Mouse (Mus musculus): Measurements from ENCODE around the gene Gsx1. TPM values are rescaled to one million over a fixed set of nuclear protein-coding genes. Genes with fewer than 3 reads are reported as not detected.
A peak's percentile ranks its signal among the peaks of the same experiment; 100 is the strongest.

Gene Gsx1
- polyA plus RNA-seq, 1 experiment: not detected

DNA sequence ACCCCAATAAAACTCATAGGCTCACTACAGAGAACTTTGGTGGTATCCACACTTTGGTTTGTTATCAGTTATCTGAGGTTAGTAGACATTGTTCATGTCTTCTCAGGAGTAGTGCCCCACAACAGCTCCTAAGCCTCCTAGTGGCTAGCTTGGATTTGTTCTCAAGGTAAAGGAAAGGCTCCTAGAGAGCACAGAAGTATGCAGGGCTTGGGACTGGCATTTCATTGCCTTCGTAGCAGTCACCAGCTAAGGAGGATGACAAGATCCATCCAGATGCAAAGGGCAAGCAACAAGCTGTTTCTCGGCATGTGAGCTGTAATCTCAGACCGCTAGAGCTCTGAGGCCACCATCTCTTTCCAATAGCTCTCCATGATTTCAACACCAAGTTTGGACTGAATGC is 14.4 kb upstream of the Gsx1 start:
- H3K36me3 ChIP-seq (ENCODE audit: control insufficient read depth, insufficient read depth): no peaks in the 10 kb centered on the region
- no peaks in the 10 kb centered on the region for H3K79me2 ChIP-seq (ENCODE audit: control insufficient read depth, insufficient read depth)
- H3K4me3 ChIP-seq: no peak overlapping the region
- H3ac ChIP-seq (ENCODE audit: control insufficient read depth, insufficient read length): no peak overlapping the region
- H3K4me2 ChIP-seq (ENCODE audit: low read depth): no peak overlapping the region
- H3K27me3 ChIP-seq (ENCODE audit: control insufficient read depth, insufficient read depth, insufficient read length): peaks cover 8% of the 10 kb centered on the region
- TF ChIP-seq MAX (IDR thresholded peaks at IDR 0.05; ENCODE audit: low read depth) (no peak), CEBPB (IDR thresholded peaks at IDR 0.05; ENCODE audit: insufficient read depth, poor library complexity, severe bottlenecking) (no peak), MYOD1 (IDR thresholded peaks at IDR 0.05; ENCODE audit: control insufficient read depth in 1 of 3, insufficient read length in 2 of 3, low read depth in 2 of 3) (no peak), POLR2AphosphoS2 (IDR thresholded peaks at IDR 0.05; ENCODE audit: insufficient read length, low read depth) (no peak), E2F4 (IDR thresholded peaks at IDR 0.05; ENCODE audit: insufficient read depth) (no peak)

- no peak for TF ChIP-seq TCF3 (IDR thresholded peaks at IDR 0.05; ENCODE audit: insufficient read length, low read depth)
- TF ChIP-seq MYOD1 (IDR thresholded peaks at IDR 0.05; ENCODE audit: control insufficient read depth in 1 of 3, insufficient read length in 2 of 3, low read depth in 2 of 3): no peak
- TF ChIP-seq CEBPB (IDR thresholded peaks at IDR 0.05; ENCODE audit: insufficient read depth, poor library complexity, severe bottlenecking): no peak
- TF ChIP-seq TCF12 (IDR thresholded peaks at IDR 0.05; ENCODE audit: insufficient read depth, poor library complexity, severe bottlenecking): no peak
- TF ChIP-seq USF1 (IDR thresholded peaks at IDR 0.05; ENCODE audit: low read depth): no peak
- no peak for TF ChIP-seq MAX (IDR thresholded peaks at IDR 0.05; ENCODE audit: low read depth)
- no peak for TF ChIP-seq SRF (IDR thresholded peaks at IDR 0.05; ENCODE audit: control insufficient read depth, insufficient read length, low read depth)
- TF ChIP-seq POLR2A (IDR thresholded peaks at IDR 0.05; ENCODE audit: insufficient read length, low read depth): no peak
- no peak for TF ChIP-seq MYOG (IDR thresholded peaks at IDR 0.05; ENCODE audit: control insufficient read depth in 1 of 3, insufficient read depth in 1 of 3, insufficient read length in 2 of 3, low read depth in 2 of 3)
- TF ChIP-seq E2F4 (IDR thresholded peaks at IDR 0.05; ENCODE audit: insufficient read depth): no peak
- no peak for TF ChIP-seq POLR2AphosphoS2 (IDR thresholded peaks at IDR 0.05; ENCODE audit: insufficient read length, low read depth)
- TF ChIP-seq REST (IDR thresholded peaks at IDR 0.05; ENCODE audit: insufficient read depth, insufficient read length): no peak
- H3K4me3 ChIP-seq: no peak overlapping the region
- H3K4me2 ChIP-seq (ENCODE audit: low read depth): no peak overlapping the region
- H3K36me3 ChIP-seq (ENCODE audit: control insufficient read depth, insufficient read depth): no peaks in the 10 kb centered on the region
- H3ac ChIP-seq (ENCODE audit: control insufficient read depth, insufficient read length): no peak overlapping the region
- no peaks in the 10 kb centered on the region for H3K79me2 ChIP-seq (ENCODE audit: control insufficient read depth, insufficient read depth)
- peaks cover 52% of the 10 kb centered on the region for H3K27me3 ChIP-seq (ENCODE audit: control insufficient read depth, insufficient read depth, insufficient read length)
These were observed 3.2 kb upstream of the Gsx1 start for GRCm38 (mm10) chr5:147185174-147185915.

DNA sequence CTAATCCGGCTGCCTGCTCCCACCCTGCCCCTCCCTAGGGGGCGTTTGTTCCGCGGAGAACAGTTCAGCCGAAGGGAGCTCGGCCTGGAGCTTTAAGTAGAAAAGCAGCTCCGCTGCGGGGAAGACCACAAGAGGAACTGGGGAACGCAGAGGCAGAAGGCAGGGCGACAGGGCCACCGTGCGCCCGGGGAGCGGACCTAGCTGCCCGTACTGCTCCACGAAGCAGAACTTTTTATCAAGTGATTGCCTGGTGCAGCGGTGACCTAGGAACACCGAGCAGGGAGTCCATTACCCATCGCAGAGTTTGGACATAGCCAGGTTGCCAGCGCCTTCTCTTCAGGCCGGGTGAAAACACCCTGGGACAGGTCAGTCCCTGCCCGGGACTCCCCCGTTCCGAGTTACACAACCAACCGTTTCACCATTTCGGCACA is 2.5 kb upstream of the Gsx1 start:
- H3ac ChIP-seq (ENCODE audit: control insufficient read depth, insufficient read length): no peak overlapping the region
- H3K4me2 ChIP-seq (ENCODE audit: low read depth): peak overlapping the region; percentile 53
- H3K27me3 ChIP-seq (ENCODE audit: control insufficient read depth, insufficient read depth, insufficient read length): peaks cover 57% of the 10 kb centered on the region
- H3K4me3 ChIP-seq: no peak overlapping the region
- no peak for TF ChIP-seq E2F4 (IDR thresholded peaks at IDR 0.05; ENCODE audit: insufficient read depth)
- no peaks in the 10 kb centered on the region for H3K79me2 ChIP-seq (ENCODE audit: control insufficient read depth, insufficient read depth)
- H3K36me3 ChIP-seq (ENCODE audit: control insufficient read depth, insufficient read depth): no peaks in the 10 kb centered on the region

DNA sequence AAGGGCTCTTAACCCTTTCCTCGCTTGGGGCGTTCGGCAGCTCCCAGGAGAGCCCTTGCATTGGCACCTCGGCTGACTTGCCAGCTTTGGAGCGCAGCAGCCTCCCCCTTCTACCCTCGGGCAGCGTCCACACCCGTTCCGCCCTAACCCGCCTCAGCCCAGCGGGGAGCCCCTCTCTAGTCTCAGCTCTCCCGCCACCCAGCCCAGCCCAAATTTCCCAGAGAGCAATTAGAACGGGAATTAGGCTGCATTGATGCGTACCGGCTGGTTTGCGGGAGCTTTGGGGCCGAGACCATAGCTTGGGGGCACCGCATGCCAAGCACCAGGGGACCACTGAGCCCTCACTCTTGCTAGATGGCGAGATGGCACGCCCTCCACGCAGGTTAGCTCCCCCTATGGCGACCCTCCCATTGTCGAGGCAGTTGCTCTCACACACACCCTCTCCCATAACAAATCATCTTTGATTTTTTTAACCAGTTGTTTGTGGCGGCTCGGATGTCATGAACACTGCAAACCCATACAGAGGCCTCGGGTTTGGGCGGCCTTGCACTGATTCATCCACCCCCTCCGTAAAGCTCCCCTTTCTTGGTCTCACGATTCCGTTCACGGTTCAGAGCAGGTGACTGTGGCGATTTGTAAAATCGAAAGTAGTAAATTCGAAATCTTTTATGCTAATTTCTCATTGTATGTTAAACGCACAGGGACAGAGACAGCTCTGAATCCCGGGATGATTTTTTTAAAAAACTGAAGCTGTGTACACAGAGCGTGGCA is 1.5 kb upstream of the Gsx1 start:
- Histone ChIP-seq H3K36me3 (ENCODE audit: control insufficient read depth, insufficient read depth) (no peaks in the 10 kb centered on the region), H3K79me2 (ENCODE audit: control insufficient read depth, insufficient read depth) (no peaks in the 10 kb centered on the region), H3K4me2 (ENCODE audit: low read depth) (peak overlapping the region; percentile 53), H3ac (ENCODE audit: control insufficient read depth, insufficient read length) (no peak overlapping the region), H3K4me3 (no peak overlapping the region), H3K27me3 (ENCODE audit: control insufficient read depth, insufficient read depth, insufficient read length) (peaks cover 63% of the 10 kb centered on the region)
- TF ChIP-seq REST (IDR thresholded peaks at IDR 0.05; ENCODE audit: insufficient read depth, insufficient read length): no peak
- TF ChIP-seq MYOD1 (IDR thresholded peaks at IDR 0.05; ENCODE audit: control insufficient read depth in 1 of 3, insufficient read length in 2 of 3, low read depth in 2 of 3): no peak
- no peak for TF ChIP-seq E2F4 (IDR thresholded peaks at IDR 0.05; ENCODE audit: insufficient read depth)
- no peak for TF ChIP-seq TCF12 (IDR thresholded peaks at IDR 0.05; ENCODE audit: insufficient read depth, poor library complexity, severe bottlenecking)
- no peak for TF ChIP-seq CEBPB (IDR thresholded peaks at IDR 0.05; ENCODE audit: insufficient read depth, poor library complexity, severe bottlenecking)
- no peak for TF ChIP-seq TCF3 (IDR thresholded peaks at IDR 0.05; ENCODE audit: insufficient read length, low read depth)
- no peak for TF ChIP-seq POLR2A (IDR thresholded peaks at IDR 0.05; ENCODE audit: insufficient read length, low read depth)
- TF ChIP-seq MYOG (IDR thresholded peaks at IDR 0.05; ENCODE audit: control insufficient read depth in 1 of 3, insufficient read depth in 1 of 3, insufficient read length in 2 of 3, low read depth in 2 of 3): no peak
- TF ChIP-seq MAX (IDR thresholded peaks at IDR 0.05; ENCODE audit: low read depth): no peak
- TF ChIP-seq POLR2AphosphoS2 (IDR thresholded peaks at IDR 0.05; ENCODE audit: insufficient read length, low read depth): no peak

DNA sequence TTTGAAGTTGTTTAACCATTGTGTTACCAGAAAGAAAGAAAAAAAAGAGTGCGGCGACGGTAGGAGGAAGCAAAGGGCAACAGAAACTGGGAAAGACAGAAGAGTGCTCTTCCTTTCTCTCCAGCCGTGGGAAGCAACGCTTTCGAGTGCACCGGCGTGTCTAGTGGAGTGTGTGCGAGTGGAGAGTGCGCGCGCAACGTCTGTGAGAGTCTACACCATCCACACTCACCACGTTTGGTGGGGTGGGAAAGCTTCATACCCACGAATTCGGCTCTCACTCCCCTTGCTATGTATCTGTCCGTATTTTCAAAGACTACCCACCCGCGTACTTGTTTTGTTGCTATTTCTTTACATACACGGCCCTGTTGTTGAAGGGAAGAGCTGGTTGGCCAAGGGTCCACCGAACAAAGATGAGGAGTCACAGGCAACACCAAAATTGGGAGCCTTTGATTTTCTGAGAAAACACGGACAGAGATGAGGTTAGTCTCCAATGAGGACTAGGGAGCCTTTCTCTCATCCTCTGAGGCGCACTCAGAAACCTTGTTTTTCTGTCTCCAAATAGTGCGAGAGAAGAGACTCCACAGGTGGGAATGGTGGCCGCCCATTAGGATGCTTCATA is 835 bp upstream of the Gsx1 start:
- no peaks in the 10 kb centered on the region for H3K79me2 ChIP-seq (ENCODE audit: control insufficient read depth, insufficient read depth)
- no peak overlapping the region for H3ac ChIP-seq (ENCODE audit: control insufficient read depth, insufficient read length)
- H3K4me2 ChIP-seq (ENCODE audit: low read depth): peak overlapping the region; percentile 53
- H3K27me3 ChIP-seq (ENCODE audit: control insufficient read depth, insufficient read depth, insufficient read length): peaks cover 70% of the 10 kb centered on the region
- TF ChIP-seq MYOD1 (IDR thresholded peaks at IDR 0.05; ENCODE audit: control insufficient read depth in 1 of 3, insufficient read length in 2 of 3, low read depth in 2 of 3) (no peak), POLR2AphosphoS2 (IDR thresholded peaks at IDR 0.05; ENCODE audit: insufficient read length, low read depth) (no peak), CEBPB (IDR thresholded peaks at IDR 0.05; ENCODE audit: insufficient read depth, poor library complexity, severe bottlenecking) (no peak), TCF3 (IDR thresholded peaks at IDR 0.05; ENCODE audit: insufficient read length, low read depth) (no peak), SRF (IDR thresholded peaks at IDR 0.05; ENCODE audit: control insufficient read depth, insufficient read length, low read depth) (no peak), POLR2A (IDR thresholded peaks at IDR 0.05; ENCODE audit: insufficient read length, low read depth) (no peak), USF1 (IDR thresholded peaks at IDR 0.05; ENCODE audit: low read depth) (no peak), MAX (IDR thresholded peaks at IDR 0.05; ENCODE audit: low read depth) (no peak)
- H3K36me3 ChIP-seq (ENCODE audit: control insufficient read depth, insufficient read depth): no peaks in the 10 kb centered on the region
- no peak overlapping the region for H3K4me3 ChIP-seq

All from myocyte (in vitro differentiated cells).